Mouse (Mus musculus) adrenal gland, postnatal 4 days (tissue): Measurements from ENCODE around the gene Hrh1. TPM values are rescaled to one million over a fixed set of nuclear protein-coding genes. Genes with fewer than 3 reads are reported as not detected.

ENCODE experiments used
- DNase-seq, 2 experiments: peaks; one replicate each; pipeline ENCODE4 v3.0.0; 2021 to 2022; ENCODE audit warnings: low spot score in 2 of 2, mixed read lengths in 2 of 2
- total RNA-seq, 2 experiments: library from RNA; stranded (reverse); gene quantifications; 2 replicates each; pipeline ENCODE4 v1.2.3; 2021

The Hrh1 gene
- total RNA-seq, 2 experiments from 2014 or later, result 1.2 to 2.1 TPM

- no peak for DNase-seq
These were observed 7.2 kb downstream of the Hrh1 start for GRCm38 (mm10) chr6:114404774-114405468.

DNA sequence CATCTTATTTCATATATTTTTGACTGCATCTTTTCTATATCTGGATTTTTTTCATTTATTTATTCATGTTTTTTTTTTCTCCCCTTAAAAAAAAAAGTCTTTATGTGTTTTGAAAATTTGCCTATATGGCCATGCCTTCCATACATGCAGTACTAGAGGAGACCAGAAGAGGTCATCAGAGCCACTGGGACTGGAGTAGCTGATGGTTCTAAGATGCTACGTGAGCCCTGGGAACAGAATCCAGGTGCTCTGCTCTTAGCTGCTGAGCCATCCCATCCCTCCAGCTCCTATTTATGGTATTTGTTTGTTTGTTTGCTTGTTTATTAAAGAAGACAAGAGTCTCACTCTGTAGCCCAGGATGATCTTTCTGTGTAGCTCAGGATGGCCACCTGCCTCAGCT is 8.9 kb downstream of the Hrh1 start:
- DNase-seq, result no peak

DNA sequence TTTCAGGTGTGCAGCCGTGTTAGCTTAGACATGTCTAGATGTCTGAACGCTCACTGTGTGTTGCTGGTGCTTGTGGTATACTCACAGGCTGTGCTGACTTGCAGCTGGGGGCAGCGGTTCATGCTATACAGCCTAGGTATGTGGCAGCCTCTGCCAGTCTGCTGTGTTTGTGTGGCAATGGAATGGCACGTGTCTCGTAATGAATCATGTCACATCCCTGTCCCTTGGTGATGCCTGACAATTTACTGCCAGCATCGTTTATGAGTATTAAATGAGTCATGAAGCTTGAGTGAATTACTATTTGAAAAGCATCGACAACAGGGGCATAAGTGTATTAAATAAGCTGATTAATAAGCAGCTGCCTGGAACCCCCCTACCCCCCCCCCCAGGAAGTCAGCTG is 9.3 kb downstream of the Hrh1 start:
- no peak for DNase-seq

DNA sequence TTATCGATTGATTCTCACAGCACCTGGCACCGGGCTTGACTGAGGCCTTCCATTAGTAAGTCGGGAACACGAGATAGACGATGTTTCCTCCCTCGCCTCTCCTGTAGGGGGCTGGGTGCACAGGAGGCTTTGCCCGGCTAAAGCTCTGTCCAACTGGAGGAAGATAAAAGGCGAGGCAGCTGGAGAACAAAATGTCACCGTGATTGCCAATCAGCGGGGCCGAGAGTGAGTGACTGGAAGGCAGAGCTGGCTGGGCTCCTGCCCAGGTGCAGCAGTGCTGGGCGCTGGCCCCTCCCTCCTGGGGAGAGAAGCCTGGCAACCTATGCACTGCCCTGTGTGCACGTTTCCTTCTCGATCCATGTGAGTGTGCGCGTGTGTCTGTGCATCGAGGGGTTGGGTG is 10.5 kb downstream of the Hrh1 start:
- no peak for DNase-seq

DNA sequence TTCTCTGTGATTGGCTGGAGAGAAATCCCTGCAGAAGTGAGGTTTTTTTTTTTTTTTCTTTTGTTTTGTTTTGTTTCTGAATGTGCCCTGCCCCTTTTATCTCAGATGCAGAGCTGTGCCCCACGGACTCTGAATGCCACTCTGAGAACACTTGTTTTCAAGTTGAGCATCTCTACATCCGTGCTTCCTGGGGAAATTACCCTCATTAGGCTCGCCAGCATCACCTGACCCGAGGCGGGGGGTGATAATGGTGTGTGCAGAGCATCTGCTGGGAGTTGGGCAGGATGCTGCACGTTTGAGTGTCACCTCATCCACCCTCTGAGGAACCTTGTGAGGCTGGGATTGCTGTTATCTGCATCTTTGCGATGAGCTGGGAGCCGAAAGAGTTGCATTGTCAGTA is 14.2 kb downstream of the Hrh1 start:
- DNase-seq, result no peak

DNA sequence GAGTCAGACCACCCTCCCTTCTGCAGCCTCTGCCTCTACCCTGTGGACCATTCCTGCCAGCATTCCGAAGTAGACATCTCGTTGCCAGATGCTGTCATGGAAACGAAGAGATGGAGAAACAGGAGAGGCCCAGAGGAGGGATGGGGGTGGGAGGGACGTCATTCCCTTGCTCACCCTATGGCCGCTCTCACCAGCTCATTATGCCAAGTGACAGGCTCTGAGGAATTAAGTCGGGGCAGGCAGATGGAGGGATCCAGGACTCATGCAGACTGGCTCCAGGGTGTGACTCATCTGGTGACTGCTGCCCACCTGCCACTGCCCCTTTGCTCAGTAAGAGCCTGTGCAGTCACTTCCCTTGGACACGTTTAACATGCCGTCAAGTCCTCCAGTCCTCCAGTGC is 16.8 kb downstream of the Hrh1 start:
- no peak for DNase-seq

GRCm38 (mm10) chr6:114418037-114418436 is 20.3 kb downstream of the Hrh1 start:
- peak in 1 of 2 experiments; percentile 21 for DNase-seq

DNA sequence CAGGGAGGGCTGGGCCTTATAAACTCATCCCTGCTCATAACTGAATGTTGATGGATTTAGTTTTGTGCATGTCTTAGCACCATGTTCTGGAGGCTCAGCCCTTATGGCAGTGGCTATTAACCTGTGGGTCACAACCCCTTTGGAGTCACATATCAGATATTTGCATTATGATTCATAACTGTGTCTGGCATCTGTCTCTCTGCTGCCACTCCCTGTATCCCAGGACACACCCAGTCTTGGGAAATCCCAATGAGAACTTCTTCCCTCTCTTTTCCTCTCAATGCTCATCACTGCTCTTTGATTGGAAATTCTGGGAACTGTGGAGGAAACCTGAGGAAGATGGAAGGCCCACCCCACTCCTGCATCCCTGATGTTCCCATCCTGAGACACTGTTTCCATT is 23.3 kb downstream of the Hrh1 start:
- no peak for DNase-seq

DNA sequence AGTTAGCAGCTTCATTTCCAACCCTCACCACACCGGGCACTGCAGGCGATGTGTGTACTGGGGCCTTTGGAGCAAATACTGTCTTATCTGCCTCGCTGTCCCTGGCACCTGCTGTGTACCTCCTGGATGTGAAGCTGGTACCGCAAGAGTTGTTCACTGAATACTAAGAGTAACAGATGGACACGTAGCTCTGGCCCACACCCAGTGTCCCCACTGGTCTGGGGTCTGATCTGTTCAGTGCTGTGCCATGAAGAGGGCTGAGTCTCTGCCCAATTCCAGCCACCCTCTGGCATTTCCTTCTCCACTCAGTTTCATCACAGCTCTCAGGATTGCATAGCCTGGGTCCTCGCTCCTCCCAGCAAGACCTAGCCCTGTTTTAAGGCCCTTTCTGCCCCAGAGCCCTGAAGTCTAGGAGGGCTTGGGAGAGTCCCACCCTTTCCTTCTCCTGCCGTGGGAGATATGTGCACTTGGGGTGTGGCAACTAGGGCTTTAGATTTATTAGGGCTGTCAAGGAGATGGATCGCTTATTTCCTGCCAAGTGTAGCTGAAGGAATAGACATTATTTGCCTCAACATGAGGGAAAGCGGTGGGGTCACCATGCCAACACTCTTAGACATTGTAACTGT is 25.4 kb downstream of the Hrh1 start:
- DNase-seq, result no peak

GRCm38 (mm10) chr6:114425343-114425742 is 27.6 kb downstream of the Hrh1 start:
- DNase-seq, result no peak

DNA sequence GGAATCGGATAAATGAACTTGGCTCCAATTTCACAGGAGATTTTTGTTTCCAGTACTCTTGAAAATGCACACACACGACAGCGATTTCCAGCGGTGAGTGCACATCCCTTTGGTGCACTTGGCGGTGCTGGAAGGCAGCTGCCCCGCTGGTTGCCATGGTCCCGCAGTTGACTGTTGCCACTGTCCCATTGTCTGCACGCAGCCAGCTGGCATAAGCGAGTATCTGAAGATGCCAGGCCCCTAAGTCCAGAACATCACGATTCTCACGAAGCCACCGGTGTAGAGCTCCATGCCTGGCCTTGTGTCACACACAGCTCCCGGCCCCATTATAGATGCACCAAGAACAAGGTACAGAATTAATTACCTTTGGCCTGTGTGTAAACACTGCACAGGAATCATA is 29.9 kb downstream of the Hrh1 start:
- no peak for DNase-seq

GRCm38 (mm10) chr6:114428831-114429230 is 31.1 kb downstream of the Hrh1 start:
- DNase-seq, result no peak

- no peak for DNase-seq
These were observed 34.9 kb downstream of the Hrh1 start for GRCm38 (mm10) chr6:114432591-114432990.

DNA sequence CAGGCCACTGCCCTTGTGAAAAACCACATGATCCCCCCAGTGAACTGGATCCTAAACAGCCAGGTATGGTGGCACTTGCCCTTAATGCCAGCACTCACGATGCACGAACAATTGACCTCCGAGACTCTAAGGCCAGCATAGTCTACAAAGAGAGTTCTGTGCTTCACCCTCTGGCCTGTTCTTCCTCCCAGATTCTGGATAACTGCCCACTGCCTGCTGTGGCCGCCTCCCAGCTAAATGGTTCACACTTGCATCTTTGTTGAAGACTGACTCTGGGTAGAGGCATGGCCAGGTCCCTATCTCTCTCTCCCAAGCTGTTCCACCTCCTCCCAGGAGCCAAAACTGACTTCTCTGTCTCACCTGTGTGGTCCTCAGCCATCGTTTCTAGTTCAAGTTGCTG is 36.8 kb downstream of the Hrh1 start:
- DNase-seq, result no peak

DNA sequence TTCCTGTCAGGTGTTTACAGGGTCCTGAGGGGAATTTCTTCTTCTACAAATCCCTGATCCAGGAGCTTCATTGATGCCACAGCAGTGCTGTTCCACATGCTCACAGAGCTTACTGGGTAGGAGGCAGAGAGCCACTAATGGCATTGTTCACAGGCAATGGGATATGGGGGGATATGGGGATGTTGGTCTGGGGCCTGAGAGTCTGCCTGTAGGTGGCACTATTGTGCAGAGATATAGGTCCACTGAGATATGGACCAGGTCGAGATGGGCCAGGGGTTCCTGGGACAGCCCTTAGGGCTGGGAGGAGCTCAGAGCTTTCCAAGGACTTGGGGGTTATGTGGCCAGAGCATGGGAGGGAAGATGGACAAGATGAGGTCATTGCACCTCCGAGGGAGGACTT is 42.6 kb downstream of the Hrh1 start:
- DNase-seq, result no peak

DNA sequence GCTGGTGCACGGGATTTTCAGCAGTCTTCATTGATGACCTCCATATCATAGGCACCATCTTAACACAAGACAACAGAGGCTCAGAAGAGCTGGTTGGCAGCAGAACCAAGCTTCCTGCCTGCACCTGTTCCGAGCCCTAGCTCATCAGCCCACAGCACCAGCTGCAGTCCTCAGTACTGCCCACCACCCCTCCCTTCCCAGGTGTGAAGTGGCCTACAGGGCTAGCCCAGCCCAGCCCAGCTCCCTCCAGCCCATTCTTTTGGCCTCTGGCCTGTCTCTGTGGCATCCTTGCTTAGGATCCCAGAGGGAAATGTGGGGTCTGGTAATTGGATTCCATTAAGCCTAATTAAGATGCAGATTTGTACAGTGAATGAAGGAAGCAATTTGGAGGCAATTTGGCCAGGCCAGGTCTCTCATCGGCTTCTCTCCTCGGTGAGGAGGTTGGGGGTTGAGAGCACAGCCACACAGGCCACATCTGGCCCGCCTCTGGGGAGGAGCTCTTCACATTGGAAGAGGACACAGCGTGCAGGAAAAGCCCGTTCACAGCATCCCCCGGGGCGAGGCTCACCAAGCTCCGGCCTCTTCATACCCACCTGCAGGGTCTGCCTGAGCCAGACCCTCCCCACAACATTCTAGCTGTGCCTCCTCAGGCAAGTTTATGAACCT is 43.2 kb downstream of the Hrh1 start:
- no peak for DNase-seq

DNA sequence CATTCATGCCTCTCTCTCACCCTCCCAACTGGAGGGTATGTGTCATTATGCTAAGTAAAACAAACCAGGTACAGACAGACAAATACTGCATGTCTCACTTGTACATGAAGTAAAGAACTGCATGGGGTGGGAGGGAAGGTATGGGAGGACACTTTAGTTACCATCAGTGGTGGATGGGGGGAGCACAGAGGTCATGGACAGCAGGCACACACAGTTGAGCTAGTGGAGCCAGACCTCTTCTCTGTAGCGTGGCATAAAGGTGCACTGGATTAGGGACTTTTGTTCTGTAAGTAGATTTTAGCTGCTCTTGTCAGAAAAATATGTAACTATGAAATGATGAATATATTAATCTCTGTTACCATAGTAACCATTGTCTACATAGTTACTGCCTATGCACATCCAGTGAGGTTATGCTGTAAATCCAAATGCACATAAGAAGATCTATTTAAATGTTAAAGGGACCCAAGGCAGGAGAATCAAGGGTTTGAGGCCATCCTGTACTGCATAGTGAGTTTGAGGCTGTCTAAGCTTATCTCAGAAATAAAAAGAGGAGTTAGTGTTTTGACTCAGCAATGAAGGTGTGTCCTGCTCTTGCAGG is 46.6 kb downstream of the Hrh1 start:
- no peak for DNase-seq

GRCm38 (mm10) chr6:114444976-114445375 is 47.2 kb downstream of the Hrh1 start:
- no peak for DNase-seq

GRCm38 (mm10) chr6:114448888-114449287 is 51.2 kb downstream of the Hrh1 start:
- no peak for DNase-seq

GRCm38 (mm10) chr6:114455267-114455666 is 57.5 kb downstream of the Hrh1 start:
- no peak for DNase-seq

- no peak for DNase-seq
These were observed 58.7 kb downstream of the Hrh1 start for GRCm38 (mm10) chr6:114456255-114457042.
